11 mouse cellular contexts compared by ENCODE assay signal in genomic region chr7:4572361-4572760, GRCm38 (mm10). TPM values are rescaled to one million over a fixed set of nuclear protein-coding genes. Genes with fewer than 3 reads are reported as not detected.
"Had no signal": no experiment of that assay in that cellular context is flagged by ENCODE, and none has a peak within 500 bp of the region (broad histone marks: within the 10 kb centered on the region; RNA-seq: fewer than 3 reads in every experiment).

No protein-coding gene starts in this region.

RNA-seq across cellular contexts. Expression of gene Syt5, which starts 25.0 kb away (rescaled TPM):
- total RNA-seq: gastrocnemius, adult 18-20 months; gastrocnemius, adult 2 months; gastrocnemius, postnatal 36 days had no signal

RNA-seq across cellular contexts. Expression of gene Ptprh, which starts 31.5 kb away (rescaled TPM):
- total RNA-seq: gastrocnemius, adult 18-20 months; gastrocnemius, adult 2 months; gastrocnemius, adult 8-10 months; gastrocnemius, postnatal 10 days; gastrocnemius, postnatal 14 days; gastrocnemius, postnatal 25 days; gastrocnemius, postnatal 36 days; gastrocnemius, postnatal 4 days; heart, adult 18-20 months; heart, adult 2 months; heart, adult 8-10 months had no signal

RNA-seq across cellular contexts. Expression of gene Dnaaf3, which starts 40.1 kb away (rescaled TPM):
- total RNA-seq: gastrocnemius, adult 18-20 months; gastrocnemius, adult 2 months; gastrocnemius, postnatal 25 days; gastrocnemius, postnatal 36 days had no signal

RNA-seq across cellular contexts. Expression of gene Tnni3, which starts 48.3 kb away (rescaled TPM):
- total RNA-seq: gastrocnemius, adult 18-20 months had no signal
